Mouse (Mus musculus): ENCODE results near the gene Ager. TPM values are rescaled to one million over a fixed set of nuclear protein-coding genes. Genes with fewer than 3 reads are reported as not detected.
A peak's percentile ranks its signal among the peaks of the same experiment; 100 is the strongest.

Ager gene
- 0.84 and 1.1 TPM in 2 replicates for total RNA-seq (2015; ENCODE audit: low replicate concordance)
- total RNA-seq (2017; ENCODE audit: low replicate concordance) = 1.7 TPM in 1 of 2 replicates, not detected in the other

DNA sequence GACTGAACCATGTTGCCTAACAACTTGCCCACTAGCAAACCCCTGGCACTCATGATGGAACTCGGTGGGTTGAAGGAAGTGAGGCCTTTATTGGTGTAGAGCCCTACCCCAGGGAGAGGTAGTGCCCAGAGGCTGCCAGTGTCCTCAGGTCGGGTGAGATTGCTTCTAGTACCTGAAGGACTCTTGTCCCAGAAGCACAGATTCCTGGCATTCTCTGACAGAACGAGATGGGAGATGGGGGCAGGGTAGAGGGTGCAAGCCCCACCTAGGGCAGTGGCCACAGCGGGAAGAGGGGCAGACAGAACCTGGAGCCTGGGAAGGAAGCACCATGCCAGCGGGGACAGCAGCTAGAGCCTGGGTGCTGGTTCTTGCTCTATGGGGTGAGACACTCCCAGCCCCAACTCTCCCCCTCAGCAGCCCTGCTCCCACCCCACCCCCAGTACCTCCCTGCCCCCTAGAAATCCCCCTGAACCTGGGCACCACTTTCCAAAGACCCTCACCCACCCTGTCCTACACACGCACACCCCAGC, at the start of gene Ager:
TSS of gene Ager (plus strand) at position 297 of the 530 bp plus-strand sequence.
- no peak for ATAC-seq (replicated peaks; ENCODE audit: low FRiP score, poor library complexity, severe bottlenecking)

DNA sequence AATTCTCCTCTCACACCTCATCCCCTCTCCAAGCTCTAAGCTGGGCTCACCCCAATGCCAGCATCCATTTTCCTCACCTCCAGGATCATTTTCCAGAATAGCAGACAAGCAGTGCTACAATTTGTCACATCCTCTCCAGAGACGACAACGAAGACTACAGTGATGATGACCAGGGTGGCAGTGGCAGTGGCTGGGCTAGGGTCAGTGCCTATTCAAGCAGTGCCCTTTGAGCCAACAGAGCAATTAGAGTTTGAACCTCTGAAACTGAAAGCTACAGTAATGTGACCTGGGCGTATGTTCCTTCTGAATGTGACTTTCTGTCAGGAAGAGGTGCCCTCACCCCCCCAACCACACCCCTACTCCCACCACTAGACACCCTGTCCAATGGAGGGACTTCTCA, 48.5 kb upstream of the Ager start:
- ATAC-seq (replicated peaks; ENCODE audit: low FRiP score, poor library complexity, severe bottlenecking) = no peak

DNA sequence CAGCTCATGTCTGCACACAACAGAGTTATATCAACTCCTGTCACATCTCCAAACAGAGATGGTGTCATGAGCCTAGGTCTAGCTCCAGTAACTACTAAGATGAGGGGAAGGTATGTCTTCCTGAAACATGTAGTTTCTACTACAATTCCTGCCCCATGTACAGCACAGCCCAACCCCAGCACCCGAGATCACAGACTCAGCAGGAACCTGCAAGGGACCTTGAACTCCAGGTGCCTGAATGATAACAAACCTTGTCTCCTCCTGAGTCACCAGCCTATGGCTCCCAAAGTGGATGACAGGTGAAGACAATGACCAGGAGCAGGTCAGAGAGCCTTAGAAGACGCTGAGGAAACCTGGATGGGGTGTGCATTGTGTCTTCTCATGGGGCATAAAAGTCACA, 47.8 kb upstream of the Ager start:
- ATAC-seq (replicated peaks; ENCODE audit: low FRiP score, poor library complexity, severe bottlenecking) = no peak

DNA sequence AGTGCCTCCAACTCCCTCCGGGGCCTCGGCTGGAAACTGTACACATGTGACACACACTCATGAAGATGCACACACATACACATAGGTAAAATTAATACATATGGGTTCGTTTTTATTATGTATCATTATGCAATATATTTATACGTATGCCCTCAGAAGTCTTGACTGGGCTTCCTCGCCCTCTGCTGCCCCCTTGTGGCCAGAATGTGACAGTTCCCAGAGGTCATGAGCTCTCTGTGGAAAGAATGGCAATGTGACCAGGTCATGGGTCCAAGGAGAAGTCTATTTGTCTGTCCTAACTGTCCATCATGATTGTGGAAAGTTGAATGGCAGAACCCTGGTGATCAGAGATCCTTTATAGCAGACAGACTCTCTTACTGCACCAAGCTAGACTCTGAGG, 42.2 kb upstream of the Ager start:
- ATAC-seq (replicated peaks; ENCODE audit: low FRiP score, poor library complexity, severe bottlenecking) = peak; percentile 64; the same call in 1 of the 2 replicates

DNA sequence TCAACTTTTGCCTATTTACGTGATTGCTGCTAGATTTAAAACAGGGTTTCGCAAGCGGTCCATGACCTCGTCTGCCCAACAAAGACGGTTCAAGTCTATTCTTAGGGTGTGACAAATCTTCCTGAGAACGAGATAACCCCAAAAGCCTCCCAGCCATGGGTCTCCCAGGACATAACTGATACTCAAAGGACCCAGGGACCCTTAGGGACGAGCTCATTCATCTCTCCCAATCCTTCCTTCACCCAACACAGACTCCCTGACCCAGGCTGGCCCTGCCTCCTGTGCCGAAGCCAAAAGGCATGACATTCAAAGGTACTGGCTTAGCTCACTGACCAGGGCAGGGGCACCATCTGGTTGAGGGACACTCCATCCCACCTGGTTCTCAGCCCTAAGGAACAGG, 41.3 kb upstream of the Ager start:
- ATAC-seq (replicated peaks; ENCODE audit: low FRiP score, poor library complexity, severe bottlenecking) = no peak

DNA sequence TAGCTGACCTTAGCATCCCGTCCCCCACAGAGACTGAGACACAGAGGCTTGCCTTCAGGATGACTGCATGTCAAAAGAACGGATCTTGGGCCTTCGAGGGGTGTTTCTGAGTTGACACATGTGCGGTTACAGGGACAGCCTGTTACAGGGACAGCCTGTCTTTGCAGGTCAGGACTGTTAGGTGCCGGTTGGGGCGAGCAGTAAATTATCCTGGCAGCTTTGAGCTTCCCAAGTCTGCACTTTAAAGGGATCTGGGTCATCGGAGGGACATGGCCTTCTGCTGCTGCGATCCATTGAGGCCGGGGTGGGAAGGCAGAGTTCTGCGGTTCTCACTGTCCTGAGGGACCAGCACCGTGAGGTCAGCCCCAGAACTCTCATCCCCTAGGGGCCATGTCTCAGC, 40.3 kb upstream of the Ager start:
- no peak for ATAC-seq (replicated peaks; ENCODE audit: low FRiP score, poor library complexity, severe bottlenecking)

DNA sequence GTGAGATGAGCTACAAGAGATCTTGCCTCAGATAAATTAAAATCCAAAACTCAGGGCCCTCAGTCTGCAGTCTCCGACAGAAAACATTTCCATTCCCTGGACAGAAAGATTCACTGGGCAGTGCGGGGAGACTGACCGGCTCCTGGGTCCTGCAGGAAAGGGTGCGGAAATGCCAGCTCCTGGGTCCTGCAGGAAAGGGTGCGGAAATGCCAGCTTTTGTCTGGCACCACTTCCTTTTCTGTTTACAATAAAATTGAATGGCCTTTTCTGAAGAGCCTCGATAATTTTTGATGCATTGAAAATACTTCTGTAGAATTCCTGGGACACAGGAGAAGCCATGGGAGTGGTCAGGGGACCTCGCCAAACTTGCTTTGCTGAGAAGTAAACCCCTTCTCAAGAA, 38.5 kb upstream of the Ager start:
- no peak for ATAC-seq (replicated peaks; ENCODE audit: low FRiP score, poor library complexity, severe bottlenecking)

DNA sequence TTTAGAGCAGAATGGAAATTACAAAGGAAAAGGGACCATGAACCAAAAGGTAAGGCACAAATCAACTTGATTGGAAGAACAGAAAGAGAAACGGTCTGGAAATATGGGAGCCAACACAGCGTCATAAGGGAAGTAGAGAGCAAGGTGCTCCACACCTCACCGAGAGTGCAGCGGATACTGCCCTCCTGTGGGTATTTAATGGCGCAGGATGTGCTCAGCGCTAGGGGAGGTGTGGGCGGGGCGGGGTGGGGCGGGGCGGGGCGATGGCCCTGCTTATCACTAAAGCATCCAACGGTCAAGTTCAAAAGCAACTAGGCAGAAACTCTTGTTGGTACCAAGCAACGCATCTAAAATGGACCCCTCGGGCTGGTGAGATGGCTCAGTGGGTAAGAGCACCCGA, 37.8 kb upstream of the Ager start:
- no peak for ATAC-seq (replicated peaks; ENCODE audit: low FRiP score, poor library complexity, severe bottlenecking)

DNA sequence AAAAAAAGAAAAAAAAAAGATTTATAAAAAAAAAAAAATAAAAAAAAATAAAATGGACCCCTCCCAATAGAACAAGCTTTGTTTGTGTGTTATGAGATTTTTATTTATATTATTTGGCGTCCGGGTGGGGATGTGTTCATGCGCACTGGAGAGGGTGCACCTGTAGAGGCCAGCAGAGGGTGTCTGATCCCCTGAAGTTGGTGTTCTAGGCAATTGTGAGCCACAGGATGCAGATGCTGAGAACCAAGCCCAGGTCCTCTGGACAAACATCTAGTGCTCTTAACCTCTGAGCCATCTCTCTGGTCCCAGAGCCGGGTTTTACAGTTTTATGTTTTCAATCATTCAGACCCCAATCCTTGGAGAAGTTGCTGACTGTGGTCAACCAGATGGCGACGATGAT, 37.2 kb upstream of the Ager start:
- no peak for ATAC-seq (replicated peaks; ENCODE audit: low FRiP score, poor library complexity, severe bottlenecking)

DNA sequence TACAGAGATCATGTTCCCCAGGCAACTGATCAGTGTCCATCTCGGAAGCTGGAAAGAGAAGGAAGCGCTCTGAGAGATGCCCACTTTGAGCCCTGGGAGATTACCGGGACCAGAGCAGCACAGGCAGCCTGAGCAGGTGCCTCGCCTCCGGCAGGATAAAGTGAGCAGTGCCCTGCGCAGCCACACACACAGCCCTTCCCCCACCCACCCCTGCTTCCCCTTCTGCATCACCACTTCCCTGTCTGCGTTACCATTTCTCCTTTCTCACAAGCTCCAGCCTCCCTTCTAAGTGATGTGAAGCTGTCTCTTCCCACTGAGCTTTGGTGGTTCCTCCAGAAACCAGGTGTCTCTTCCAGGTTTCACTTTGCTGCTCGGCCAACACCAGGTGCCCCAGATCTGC, 36.5 kb upstream of the Ager start:
- ATAC-seq (replicated peaks; ENCODE audit: low FRiP score, poor library complexity, severe bottlenecking) = no peak

DNA sequence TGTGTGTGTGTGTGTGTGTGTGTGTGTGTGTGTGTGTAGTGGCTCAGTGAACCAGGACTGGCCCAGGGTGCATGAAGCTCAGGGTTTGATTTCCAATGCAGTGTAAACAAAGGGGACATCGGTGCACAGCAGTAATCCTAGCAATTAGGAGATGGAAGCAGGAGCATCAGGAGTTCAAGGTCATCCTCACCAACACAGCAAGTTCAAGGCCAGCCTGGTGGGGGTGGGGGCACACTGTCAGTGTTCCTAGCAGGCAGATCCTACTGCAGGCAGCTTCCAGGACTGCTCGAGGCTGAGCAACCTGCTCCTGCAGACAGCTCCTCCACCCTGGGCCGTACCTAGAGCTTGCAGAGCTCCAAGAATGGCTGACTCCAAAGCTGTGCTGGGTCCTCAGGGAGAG, 35.1 kb upstream of the Ager start:
- no peak for ATAC-seq (replicated peaks; ENCODE audit: low FRiP score, poor library complexity, severe bottlenecking)

DNA sequence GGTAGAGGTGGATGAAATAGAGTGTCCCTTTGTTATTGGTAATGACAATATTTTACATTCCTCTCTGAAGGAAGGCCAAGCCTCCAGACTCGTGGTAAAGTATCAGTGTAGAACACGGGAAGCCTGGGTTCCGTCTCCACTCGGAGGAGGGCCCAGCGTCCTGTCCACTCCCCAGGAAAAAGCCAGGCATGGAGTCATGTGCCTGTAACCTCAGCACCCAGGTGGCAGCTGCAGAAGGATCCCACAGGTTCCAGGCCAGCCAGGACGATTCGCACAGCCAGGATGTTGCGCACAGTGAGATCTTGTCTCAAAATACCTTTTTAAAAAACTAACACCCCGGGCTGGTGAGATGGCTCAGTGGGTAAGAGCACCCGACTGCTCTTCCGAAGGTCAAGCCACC, 34.3 kb upstream of the Ager start:
- no peak for ATAC-seq (replicated peaks; ENCODE audit: low FRiP score, poor library complexity, severe bottlenecking)

DNA sequence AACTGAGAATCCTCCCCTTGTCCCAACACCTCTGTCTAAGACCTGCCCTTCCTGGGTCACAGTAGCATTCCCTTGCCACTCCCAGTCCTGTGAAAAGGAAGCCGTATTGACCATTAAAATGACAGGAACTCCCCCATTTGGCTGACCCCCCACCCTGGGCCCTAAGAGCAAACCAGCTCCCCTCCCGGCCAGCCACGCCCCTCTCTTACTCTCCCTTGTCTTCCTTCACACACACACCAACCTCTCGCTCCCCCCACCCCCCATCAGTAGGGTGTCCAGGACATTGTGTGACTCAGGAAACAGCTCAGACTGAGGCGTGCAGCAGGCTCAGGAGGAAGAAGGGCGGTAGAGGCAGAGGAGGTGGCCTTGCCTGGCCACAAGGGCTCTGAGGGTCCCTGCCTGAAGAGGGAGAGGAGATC, 33.6 kb upstream of the Ager start, which contains the start of gene Notch4:
TSS of gene Notch4 (plus strand) at position 266 of the 419 bp plus-strand sequence.
- no peak for ATAC-seq (replicated peaks; ENCODE audit: low FRiP score, poor library complexity, severe bottlenecking)

DNA sequence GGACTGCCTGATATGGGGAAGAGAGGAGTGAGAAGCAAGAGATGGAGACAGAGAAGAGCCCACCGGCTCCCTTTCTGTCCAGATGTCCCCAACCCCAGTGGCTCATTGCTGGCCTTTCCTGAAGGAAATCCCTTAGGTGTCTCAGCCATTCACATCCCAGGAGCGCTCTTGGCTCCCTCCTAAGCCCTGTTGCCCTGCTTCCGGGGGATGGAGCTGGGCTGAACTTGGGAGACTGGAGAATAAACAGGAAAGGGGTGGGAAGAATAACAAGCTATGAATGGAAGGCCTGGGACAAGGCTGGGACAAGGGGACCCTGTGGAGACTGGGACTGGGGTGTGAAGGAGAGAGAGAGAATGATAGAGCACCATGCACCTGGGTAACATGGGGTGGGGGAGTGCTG, 32.9 kb upstream of the Ager start:
- ATAC-seq (replicated peaks; ENCODE audit: low FRiP score, poor library complexity, severe bottlenecking) = no peak

DNA sequence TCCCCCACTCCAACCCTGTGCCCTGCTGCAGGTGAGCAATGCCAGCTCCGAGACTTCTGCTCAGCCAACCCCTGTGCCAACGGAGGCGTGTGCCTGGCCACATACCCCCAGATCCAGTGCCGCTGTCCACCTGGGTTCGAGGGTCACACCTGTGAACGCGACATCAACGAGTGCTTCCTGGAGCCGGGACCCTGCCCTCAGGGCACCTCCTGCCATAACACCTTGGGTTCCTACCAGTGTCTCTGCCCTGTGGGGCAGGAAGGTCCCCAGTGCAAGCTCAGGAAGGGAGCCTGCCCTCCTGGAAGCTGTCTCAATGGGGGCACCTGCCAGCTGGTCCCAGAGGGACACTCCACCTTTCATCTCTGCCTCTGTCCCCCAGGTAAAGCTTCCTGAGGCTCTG, 30.4 kb upstream of the Ager start:
- ATAC-seq (replicated peaks; ENCODE audit: low FRiP score, poor library complexity, severe bottlenecking) = no peak

DNA sequence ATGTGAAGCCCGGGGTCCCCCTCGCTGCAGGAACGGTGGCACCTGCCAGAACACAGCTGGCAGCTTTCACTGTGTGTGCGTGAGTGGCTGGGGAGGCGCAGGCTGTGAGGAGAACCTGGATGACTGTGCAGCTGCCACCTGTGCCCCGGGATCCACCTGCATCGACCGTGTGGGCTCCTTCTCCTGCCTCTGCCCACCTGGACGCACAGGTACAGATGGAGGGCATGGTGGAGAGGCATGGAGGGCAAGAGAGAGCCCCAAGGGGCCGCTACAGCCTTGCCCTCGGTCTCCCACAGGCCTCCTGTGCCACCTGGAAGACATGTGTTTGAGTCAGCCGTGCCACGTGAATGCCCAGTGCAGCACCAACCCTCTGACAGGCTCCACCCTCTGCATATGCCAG, 29.2 kb upstream of the Ager start:
- ATAC-seq (replicated peaks; ENCODE audit: low FRiP score, poor library complexity, severe bottlenecking) = no peak

DNA sequence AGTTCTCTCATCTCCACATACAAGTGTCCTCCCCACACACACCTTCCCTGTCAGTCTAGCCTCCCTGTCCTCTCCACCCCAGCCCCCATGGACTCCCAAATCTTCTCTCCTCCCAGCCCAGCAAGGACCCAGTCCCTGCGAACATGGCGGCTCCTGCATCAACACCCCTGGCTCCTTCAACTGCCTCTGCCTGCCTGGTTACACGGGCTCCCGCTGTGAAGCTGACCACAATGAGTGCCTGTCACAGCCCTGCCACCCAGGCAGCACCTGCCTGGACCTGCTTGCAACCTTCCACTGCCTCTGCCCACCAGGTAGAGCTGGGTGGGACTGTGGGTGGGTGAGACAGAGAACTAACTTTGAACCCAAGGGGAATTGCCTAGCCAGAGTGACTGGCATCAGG, 27.7 kb upstream of the Ager start:
- ATAC-seq (replicated peaks; ENCODE audit: low FRiP score, poor library complexity, severe bottlenecking) = no peak

DNA sequence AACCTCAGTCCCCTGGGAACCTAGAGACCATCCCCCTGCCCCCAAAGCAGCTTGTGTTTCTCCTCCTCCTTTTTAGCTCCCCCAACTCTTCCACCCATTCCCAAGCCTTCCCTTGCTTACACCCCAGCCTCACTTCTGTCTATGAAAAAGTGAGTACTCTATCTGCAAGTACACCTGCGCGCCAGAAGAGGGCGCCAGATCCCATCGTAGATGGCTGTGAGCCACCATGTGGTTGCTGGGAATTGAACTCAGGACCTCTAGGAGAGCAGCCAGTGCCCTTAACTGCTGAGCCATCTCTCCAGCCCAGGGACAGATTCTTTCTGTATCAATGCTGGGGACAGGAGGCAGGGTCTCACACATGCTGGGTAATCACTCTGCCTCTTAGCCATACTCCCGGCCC, 25.8 kb upstream of the Ager start:
- ATAC-seq (replicated peaks; ENCODE audit: low FRiP score, poor library complexity, severe bottlenecking) = peak; percentile 36; the same call in 1 of the 2 replicates

DNA sequence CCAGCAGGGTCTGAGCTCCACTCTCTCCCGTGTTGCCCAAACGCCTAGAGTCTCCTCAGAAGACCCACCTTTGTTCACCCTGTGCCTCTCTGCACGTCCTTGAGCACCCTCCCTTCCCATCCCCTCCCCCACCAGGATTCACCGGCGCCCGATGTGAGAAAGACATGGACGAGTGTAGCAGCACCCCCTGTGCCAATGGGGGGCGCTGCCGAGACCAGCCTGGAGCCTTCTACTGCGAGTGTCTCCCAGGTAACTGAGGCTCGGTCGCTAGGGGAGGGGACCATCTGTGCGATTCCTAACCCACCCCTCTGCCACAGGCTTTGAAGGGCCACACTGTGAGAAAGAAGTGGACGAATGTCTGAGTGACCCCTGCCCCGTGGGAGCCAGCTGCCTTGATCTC, 25.3 kb upstream of the Ager start:
- ATAC-seq (replicated peaks; ENCODE audit: low FRiP score, poor library complexity, severe bottlenecking) = no peak

DNA sequence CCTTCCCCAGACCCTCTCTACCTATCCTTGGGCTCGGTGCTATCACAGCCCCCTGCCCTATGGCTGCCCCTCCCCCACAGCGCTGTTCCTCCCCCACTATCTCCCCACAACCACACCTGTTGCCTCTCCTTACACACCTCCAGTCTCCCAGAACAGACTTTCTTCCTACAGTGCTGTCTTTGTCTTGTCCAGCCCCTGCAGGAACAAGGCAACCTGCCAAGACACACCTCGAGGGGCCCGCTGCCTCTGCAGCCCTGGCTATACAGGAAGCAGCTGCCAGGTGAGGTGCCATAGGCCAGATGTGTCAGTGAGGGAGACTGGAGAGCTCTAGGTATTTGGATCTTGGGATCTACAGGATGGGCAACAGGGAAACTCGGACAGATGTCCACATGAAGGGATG, 21.1 kb upstream of the Ager start:
- ATAC-seq (replicated peaks; ENCODE audit: low FRiP score, poor library complexity, severe bottlenecking) = no peak

DNA sequence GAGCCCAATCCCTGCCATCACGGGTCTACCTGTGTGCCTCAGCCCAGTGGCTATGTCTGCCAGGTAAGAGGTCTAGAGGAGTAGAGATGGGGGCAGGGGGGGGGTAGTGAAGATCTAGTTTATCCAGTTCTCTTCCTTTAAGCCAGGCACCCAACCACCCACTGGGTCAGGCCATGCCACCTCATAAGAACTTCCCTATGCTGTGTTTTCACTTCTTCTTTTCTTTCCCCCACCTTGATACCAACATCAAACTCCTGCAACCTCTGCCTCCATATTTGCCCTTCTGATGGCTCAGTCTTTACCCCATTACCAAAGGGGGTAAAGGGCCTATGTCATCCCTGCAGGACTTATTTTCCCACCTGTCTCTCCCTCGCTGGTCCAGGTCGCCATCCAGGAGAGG, 19.6 kb upstream of the Ager start:
- ATAC-seq (replicated peaks; ENCODE audit: low FRiP score, poor library complexity, severe bottlenecking) = no peak

DNA sequence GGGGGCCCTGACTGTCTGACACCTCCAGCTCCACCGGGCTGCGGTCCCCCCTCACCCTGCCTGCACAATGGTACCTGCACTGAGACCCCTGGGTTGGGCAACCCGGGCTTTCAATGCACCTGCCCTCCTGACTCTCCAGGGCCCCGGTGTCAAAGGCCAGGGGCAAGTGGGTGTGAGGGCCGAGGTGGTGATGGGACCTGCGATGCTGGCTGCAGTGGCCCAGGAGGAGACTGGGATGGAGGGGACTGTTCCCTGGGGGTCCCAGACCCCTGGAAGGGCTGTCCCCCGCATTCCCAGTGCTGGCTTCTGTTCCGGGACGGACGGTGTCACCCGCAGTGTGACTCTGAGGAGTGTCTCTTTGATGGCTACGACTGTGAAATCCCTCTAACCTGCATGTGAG, 15.1 kb upstream of the Ager start:
- ATAC-seq (replicated peaks; ENCODE audit: low FRiP score, poor library complexity, severe bottlenecking) = no peak

Measured in erythroid progenitor cell, adult 5-6 weeks (primary cell).